Mouse (Mus musculus): Measurements from ENCODE around the gene Fam222a. TPM values are rescaled to one million over a fixed set of nuclear protein-coding genes. Genes with fewer than 3 reads are reported as not detected.

Gene Fam222a
- total RNA-seq (2021): under 1 TPM; 0.49 to 0.96 TPM
- long read RNA-seq, experiment 1: 0 reads
- long read RNA-seq, experiment 2, partial matches to known transcripts: 0 of 1 reads
- long read RNA-seq, experiment 2, other reads (novel, unspliced or antisense): 0 of 1 reads

DNA sequence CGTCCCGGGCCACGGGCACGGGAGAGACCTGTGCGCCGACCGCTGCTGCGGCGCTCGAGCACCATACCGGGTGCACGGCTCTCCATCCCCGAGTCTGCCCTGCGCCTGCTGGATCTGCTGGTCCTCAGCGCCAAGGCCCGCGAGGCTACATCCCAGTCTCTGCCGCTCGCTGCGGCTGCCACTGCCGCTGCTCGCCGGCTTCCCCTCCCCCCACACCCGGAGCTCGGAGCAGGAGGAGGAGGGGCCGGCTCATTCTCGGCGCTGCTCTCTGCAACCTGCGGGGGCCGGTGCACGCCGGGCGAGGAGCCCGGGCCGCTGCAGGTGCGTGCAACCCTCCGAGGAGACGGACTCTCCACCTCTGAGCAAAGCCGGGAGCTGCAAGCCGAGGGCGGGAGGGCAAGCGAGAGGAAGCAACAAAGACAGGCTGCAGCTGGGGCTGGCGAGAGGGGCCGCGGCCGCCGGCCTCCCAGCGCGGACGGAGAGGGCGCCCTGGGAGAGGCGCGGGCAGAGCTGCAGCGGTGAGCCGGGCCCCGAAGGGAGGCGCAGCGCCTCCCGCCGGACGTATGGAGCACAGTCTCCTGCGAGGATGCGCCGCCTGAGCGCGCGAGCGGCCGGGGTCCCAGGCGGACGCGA, at the start of gene Fam222a:
Fam222a (plus strand) TSS at position 452 of the 633 bp plus-strand sequence.
- peak; percentile 63 for DNase-seq
- intact Hi-C loops (cut with DNase I; ENCODE audit: low total_unique reads): loop anchor here (5.0 kb wide), 1 partner anchor 105 kb away; no protein-coding TSS in a partner anchor

DNA sequence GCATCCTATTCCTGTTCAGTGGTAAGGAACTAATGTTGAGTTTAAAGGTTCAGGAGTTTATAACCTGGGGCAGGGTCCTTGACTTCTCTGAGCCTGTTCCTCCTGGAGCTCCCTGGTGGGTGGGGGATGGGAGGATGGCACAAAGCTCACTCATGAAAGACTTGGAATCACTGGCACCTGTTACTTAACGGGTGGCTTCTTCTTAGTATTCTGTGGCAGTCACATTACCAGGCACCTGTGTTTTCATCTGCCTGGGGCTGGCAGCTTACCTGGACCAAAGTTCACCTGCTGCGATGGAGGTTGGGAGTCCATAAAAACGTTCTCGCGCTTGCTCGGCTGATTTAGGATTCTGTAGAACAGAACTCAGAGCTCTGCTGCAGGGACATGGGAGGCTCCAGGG, 39.5 kb upstream of the Fam222a start:
- no peak for DNase-seq
- intact Hi-C loops (cut with DNase I; ENCODE audit: low total_unique reads): no loop called here

DNA sequence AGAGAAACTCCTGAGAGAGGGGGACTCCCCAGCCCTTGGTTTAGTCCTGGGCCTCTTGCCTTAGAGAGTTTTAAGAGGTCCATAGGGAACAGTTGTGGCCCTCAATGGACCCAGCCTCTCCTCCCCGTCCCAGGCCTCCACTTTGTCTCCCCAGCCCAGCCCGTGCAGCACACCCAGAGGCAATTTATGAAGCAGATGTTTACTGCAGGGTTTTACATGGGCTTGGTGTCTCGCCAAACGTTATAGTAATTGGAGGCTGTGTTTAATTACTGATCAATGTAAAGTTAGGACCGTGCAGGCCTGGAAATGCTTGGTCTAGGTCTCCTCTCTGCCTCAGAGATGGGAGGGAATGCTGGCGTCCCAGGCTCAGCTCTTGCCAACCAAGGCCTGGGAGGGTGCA, 37.5 kb upstream of the Fam222a start:
- DNase-seq: no peak
- intact Hi-C loops (cut with DNase I; ENCODE audit: low total_unique reads): no loop called here

DNA sequence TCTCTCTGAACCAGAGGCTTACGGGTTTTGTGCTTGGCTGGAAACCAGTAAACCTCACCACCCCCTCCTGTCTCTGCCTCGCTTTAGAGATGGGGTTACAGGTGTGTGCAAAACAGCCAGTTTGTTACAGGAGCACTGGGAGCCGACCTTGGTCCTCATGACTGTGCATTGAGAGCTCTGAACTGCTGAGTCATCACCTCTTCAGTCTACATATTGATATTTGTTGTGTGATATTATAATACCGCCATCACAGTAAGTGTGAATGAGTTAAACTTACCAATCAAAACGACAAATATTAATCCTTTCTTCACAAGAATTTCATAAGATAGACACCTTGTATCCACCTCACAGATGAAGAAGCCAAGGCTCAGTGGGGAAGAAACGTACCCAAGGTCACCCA, 35.8 kb upstream of the Fam222a start:
- DNase-seq: no peak
- intact Hi-C loops (cut with DNase I; ENCODE audit: low total_unique reads): no loop called here

DNA sequence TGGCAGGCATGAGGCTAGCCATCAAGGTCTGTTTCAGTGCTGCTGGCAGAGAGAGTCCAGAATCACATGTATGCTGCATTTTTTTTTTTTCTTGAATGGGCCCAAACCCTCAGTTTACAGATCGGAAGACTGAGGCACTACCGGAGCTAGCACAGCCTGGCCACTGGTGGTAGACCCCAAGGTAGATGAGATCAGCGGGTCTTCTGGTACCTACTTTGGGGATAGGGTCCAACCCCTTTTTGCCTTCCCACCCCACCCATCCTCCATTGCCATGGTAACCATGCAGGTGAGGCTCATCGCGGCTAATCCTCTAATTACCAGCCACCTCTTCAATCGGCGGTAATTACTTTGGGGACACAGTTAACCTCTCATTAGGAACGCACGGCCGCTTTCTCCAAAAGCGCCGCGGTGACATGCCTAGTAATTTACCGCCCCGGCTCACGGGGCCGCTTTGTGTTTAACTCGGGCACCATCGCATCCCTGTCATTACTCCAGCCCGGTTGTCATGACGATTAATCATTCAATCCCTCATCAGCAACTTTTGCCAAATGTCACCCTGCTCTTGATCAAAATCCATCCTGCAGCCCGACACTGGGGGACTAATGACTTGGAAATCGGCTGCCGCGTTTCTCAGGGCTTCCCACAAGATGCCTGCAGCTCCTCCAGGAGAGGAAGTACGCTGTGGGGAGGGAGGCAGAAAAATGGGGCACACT, 30.4 kb upstream of the Fam222a start:
- DNase-seq: no peak

DNA sequence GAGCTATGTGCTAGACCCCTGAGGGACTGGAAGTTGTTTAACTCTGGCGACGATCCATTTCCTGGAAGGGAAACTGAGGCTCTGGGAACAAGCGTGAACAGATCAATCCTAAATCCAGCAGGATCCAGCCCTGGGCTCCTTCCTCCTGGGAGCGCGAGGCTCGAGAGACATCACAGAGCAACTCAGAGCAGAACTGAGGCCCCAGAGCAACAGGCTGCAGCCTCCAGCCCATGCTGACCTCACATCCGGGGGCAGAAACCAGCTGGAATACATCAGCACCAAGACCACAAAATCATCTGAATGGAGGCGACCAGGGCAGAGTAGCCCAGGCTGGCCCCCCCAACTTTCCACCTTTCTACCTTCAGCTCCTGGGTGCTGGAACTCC, 29.8 kb upstream of the Fam222a start:
- DNase-seq: no peak
- intact Hi-C loops (cut with DNase I; ENCODE audit: low total_unique reads): no loop called here

More for the DNA sequence above, 30.4 kb upstream of the Fam222a start:
- intact Hi-C loops (cut with DNase I; ENCODE audit: low total_unique reads): no loop called here

DNA sequence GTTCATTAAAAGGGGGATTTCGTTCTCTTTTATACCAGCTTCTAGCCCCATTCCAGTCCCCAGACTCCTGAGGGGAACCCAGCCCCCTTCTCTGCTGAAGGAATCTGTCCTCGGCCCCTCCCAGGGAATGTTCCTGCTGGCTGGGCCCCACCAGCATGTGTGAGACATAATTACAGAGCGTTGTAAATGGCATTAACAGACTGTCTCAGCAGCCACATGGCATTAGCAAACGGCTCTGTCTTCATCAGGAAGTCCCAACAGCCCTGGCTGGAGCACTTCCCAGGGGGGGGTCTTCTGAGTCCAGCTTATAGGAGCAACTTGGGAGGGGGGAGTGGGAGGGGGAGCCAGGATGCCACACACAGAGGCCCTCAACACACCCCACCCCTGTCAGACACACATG, 29.1 kb upstream of the Fam222a start:
- no peak for DNase-seq
- intact Hi-C loops (cut with DNase I; ENCODE audit: low total_unique reads): no loop called here

DNA sequence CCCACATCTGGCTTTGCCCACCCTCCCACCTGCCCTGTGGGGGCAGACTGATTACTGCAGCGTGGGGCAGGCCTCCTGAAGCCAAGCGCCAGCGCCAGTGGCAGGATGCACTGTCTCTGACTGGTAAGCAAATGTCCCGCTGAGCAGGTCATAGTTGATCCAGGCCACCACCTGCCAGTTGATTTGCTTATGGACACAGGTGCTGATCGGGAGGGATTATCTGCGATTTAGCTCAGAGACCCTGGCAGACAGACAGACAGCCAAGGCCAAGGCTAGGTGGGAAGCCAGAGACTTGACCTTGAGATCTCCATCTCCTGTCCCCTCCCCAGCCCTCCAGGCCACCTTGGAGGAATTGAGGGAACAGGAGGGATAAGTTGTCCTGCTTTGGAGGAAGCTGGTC, 28.1 kb upstream of the Fam222a start:
- intact Hi-C loops (cut with DNase I; ENCODE audit: low total_unique reads): no loop called here

DNA sequence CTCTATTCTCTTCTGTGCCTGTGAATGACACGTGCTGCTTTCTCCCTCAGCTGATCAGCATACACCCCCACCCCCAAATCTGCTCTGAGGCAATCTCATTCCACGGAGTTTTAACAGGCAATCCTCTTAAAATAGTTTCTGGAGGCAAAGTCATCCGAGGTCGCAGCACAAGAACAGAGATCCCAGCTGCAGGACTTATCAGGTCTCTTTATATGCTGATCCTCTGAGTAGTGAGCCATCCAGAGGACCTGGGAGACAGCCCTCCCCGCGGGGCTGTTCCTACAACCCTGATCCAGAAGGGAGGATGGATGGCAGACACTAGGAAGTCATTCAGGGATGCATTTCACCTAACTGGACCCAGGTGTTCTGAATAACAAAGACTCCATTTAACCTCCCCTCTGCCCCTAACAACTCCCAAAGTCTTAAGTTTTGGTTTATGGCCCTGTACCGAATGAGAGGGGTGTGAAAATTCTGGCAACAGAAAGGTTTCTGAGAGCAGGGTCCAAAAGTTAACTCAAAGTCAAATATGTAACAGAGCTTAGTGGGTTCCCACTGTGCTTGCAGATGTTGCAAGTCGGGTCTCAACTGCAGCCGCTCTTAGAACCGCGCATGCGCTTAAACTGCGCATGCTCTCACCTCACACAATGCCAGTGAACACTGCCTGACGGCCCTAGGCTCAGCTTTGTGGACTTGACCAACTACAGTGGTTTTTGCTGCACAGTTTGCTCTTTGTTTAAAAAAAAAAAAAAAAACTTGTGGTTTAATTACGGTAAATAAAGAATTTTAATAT, 26.0 kb upstream of the Fam222a start:
- no peak for DNase-seq

More for the DNA sequence above, 28.1 kb upstream of the Fam222a start:
- DNase-seq: no peak

DNA sequence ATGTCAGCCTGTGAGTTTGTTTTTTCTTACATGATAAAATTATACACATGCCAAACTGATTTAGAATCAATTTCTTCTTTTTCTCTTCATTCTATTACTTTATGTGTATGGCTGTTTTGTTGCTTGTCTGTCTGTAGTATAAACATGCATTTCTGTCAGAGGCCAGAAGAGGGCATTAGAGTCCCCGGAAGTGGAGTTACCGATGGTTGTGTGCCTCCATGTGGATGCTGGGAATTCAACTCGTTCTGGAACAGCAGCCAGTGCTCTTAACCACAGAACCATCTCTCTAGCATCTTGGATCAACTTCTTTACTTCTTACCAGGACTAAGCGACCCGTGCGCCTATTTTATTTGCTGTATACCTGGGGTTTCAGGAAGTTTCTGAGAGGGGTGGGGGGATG, 24.2 kb upstream of the Fam222a start:
- intact Hi-C loops (cut with DNase I; ENCODE audit: low total_unique reads): no loop called here
- DNase-seq: no peak

More for the DNA sequence above, 26.0 kb upstream of the Fam222a start:
- intact Hi-C loops (cut with DNase I; ENCODE audit: low total_unique reads): no loop called here

DNA sequence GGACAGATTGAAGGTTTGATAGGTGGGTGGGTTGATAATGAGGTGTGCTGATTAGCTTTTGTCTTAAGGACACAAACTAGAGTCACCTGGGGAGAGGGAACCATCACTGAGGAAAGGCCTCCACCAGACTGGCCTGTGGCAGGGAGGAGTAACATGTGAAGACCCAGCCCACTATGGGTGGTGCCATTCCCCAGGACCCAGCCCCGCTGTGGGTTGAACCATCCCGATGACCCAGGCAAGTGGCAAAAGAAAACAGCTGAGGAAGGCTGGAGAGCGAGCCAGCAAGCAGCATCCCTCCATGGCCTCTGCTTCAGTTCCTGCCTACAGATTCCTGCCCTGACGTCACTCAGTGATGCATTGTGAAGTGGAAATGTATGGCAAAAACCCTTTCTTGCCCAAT, 23.6 kb upstream of the Fam222a start:
- intact Hi-C loops (cut with DNase I; ENCODE audit: low total_unique reads): no loop called here
- no peak for DNase-seq

DNA sequence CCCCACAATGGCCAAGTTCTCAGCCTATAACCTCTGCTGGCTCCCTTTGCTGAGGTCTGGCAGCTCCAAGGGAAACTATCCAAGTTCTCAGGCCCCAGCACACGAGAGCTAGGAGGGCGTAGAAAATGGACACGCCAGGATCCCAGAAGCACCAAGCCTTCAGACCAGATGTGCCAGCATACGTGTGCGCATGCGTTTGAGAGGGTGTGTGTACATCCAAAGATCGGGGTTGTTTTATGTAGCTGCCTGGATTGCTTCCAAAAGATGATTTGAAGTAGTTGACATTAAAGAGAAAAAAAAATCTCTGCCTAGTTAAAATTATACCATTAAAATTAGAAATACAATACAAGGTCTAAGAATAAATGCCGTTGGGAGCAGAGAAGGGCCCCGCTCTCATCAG, 22.7 kb upstream of the Fam222a start:
- intact Hi-C loops (cut with DNase I; ENCODE audit: low total_unique reads): no loop called here
- DNase-seq: no peak

DNA sequence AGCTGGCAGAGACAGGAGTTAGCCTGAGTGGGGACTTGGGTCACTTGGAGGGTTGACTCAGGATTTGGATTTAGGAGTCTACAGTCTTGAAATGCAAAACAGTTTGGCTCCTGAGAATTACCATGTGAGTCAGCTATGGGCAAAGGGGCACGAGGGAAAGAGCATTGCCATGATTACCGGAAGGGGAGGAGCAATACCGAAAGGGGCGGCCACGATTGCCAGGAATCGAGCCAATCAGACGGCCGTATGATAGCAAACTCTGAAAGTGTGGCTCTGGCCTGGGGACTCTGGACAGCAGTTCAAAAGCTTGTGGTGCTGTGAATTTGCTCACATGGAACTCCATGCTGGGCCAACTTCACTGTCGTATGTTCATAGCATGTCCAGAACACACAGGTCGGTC, 18.8 kb upstream of the Fam222a start:
- intact Hi-C loops (cut with DNase I; ENCODE audit: low total_unique reads): no loop called here
- DNase-seq: no peak

DNA sequence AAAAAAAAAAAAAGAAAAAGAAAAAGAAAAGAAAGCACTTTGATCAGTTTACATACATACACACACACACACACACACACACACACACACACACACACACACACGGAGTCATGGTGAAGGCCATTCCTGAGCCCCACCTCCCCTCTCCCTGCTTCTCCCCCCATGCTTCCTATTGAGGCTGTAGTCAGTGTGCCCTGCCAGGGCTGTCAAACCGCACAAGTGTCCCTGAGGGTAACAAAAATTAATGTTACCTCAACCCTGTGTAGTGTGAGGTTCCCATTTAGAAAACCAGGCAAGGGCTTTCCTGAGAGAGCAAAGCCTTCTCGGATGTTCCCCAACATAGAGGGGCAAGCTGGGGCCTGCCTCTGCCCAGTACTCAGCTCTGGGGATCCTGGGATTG, 18.0 kb upstream of the Fam222a start:
- no peak for DNase-seq
- intact Hi-C loops (cut with DNase I; ENCODE audit: low total_unique reads): no loop called here

DNA sequence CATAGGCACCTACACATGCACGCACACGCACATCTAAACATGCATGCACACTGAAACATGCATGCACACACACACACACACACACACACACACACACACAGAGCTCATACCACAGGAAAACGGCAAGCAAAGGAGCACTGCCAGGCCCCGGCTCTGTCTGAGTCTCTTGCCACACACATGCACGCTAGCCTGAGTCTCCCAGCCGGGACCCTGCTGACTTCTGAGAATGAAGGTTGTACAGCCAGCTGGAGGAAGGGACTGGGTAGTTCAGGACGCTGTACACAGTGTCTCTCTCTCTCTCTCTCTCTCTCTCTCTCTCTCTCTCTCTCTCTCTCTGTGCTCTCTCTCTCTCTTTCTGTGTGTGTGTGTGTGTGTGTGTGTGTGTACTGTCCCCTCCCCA, 17.4 kb upstream of the Fam222a start:
- no peak for DNase-seq
- intact Hi-C loops (cut with DNase I; ENCODE audit: low total_unique reads): no loop called here

DNA sequence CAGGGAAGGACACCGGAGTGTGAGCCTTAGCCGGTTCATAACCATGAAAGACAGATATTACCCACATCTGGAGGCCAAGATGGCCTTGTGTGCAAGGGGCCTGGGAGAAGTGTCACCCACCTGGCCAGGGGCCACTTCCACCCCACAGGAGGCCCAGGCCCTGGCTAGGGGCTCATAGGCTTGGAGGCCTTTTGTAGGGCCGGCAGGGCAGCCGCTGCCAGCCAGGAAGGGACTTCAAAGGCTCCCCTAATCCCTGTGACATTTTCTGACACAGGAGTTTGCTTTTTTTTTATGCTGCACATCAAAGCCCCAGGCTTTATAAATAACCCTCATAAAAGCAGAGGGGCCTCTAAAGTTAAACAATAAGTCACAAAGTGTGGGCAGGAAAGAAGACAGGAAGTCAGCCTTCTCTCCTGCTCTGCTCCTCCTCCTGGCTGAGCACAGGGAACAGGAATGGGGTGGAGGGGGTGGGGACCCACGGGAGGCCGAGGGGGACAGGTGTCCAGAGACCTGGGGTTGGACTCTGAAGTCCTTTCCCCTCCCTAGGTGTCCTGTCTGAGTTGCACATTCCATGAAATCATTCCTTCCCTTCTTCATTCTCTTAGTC, 16.8 kb upstream of the Fam222a start:
- intact Hi-C loops (cut with DNase I; ENCODE audit: low total_unique reads): no loop called here
- no peak for DNase-seq

DNA sequence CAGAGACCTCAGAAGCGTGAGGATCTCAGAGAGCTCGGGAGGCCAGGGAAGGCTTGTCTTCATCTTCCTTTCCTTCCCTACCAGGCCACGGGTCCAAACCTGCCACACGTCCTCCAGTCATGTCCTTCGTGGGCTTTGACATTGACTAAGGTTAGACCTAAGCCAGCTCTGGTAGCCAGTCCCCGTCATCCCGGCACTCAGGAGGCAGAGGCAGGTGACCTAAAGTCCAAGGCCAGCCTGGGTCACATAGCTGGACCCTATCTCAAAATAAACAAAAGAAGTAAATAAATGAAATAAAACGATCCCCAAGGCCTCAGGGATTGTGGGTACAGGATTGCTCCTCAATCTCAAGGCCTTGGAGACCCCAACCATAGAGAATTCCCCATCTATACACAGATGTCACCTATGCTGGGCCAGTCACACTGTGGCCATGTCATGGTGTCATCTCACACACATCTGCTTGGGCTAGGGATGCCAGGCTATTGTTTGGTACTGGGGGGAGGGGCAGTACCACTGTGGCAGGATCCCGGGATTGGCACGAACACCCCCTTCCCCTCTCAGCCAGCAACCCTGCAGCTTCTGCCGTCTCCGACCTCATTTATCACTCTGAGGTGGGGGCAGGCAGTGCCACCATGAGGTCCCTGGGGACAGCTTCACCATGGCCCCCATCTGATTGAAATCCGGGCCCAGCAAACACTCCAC, 15.2 kb upstream of the Fam222a start:
- DNase-seq: no peak
- intact Hi-C loops (cut with DNase I; ENCODE audit: low total_unique reads): no loop called here

DNA sequence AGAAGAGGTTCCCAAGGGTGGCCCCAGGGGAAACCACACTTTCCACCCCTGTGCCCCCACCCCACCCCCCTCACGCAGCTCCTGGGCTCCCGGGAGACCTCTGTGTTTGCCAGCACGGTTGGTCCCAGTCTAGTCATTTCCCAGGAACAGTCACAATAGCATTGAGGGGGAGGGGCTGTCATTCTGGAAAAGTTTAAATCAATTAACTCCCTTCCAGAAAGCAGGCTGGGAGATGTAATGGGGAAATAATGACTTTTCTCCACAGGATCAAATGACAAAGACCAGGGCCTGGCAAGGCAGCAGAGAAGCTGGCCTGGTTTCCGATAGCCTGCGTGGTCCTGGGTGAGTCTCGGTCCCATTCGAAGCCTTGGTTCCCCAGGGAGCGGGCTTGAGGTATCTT, 14.1 kb upstream of the Fam222a start:
- DNase-seq: no peak
- intact Hi-C loops (cut with DNase I; ENCODE audit: low total_unique reads): no loop called here

DNA sequence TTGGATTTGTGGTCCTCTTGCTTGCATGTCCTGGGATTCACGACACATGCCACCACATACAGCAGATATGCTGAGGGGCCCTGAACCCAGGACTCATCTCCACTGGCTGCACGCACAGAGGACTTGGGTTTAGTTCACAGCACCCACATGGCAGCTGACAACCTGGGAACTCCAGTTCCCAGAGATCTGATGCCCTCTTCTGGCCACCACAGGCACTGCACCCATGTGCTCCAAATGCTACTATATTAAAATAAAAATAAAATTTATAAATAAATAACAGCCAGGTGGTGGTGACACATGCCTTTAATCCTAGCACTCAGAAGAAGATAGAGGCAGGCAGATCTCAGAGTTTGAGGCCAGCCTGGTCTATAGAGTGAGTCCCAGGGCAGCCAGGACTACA, 12.4 kb upstream of the Fam222a start:
- no peak for DNase-seq
- intact Hi-C loops (cut with DNase I; ENCODE audit: low total_unique reads): no loop called here

Data from gastrocnemius, postnatal 14 days (tissue).